Mouse (Mus musculus): ENCODE measurements around the gene Abhd2. TPM values are rescaled to one million over a fixed set of nuclear protein-coding genes. Genes with fewer than 3 reads are reported as not detected.

The Abhd2 gene
- total RNA-seq, 2 experiments from 2014 or later = 26.3 to 41.5 TPM

GRCm38 (mm10) chr7:79414449-79415375 is 141.7 kb downstream of the Abhd2 start:
- no peak for ATAC-seq (ENCODE audit: poor library complexity, severe bottlenecking)

Other genes starting within 250 kb of the Abhd2 start
- gene Acan, start 219.7 kb upstream of the Abhd2 start, total RNA-seq (2015) = not detected in 2 replicates
- not detected in 2 replicates for gene Acan, start 219.7 kb upstream of the Abhd2 start, total RNA-seq (2017)
- not detected in 2 replicates for gene Hapln3, start 142.2 kb upstream of the Abhd2 start, total RNA-seq (2015)
- not detected in 2 replicates for gene Hapln3, start 142.2 kb upstream of the Abhd2 start, total RNA-seq (2017)
- 4.0 and 9.2 TPM in 2 replicates for gene Mfge8, start 124.1 kb upstream of the Abhd2 start, total RNA-seq (2015)
- 9.8 and 10.5 TPM in 2 replicates for gene Mfge8, start 124.1 kb upstream of the Abhd2 start, total RNA-seq (2017)
- gene Rlbp1, start 113.8 kb downstream of the Abhd2 start, total RNA-seq (2015) = not detected in 2 replicates
- gene Rlbp1, start 113.8 kb downstream of the Abhd2 start, total RNA-seq (2017) = not detected in 2 replicates
- gene Fanci, start 118.7 kb downstream of the Abhd2 start, total RNA-seq (2015) = 8.0 and 9.2 TPM in 2 replicates
- 19.2 and 19.6 TPM in 2 replicates for gene Fanci, start 118.7 kb downstream of the Abhd2 start, total RNA-seq (2017)
- gene Polg, start 193.2 kb downstream of the Abhd2 start, total RNA-seq (2015) = 18.9 and 26.5 TPM in 2 replicates
- 61.2 and 71.9 TPM in 2 replicates for gene Polg, start 193.2 kb downstream of the Abhd2 start, total RNA-seq (2017)